Mouse (Mus musculus): Measurements from ENCODE around the gene Carns1. TPM values are rescaled to one million over a fixed set of nuclear protein-coding genes. Genes with fewer than 3 reads are reported as not detected.

Carns1 gene
- polyA plus RNA-seq, 1 experiment, result not detected

DNA sequence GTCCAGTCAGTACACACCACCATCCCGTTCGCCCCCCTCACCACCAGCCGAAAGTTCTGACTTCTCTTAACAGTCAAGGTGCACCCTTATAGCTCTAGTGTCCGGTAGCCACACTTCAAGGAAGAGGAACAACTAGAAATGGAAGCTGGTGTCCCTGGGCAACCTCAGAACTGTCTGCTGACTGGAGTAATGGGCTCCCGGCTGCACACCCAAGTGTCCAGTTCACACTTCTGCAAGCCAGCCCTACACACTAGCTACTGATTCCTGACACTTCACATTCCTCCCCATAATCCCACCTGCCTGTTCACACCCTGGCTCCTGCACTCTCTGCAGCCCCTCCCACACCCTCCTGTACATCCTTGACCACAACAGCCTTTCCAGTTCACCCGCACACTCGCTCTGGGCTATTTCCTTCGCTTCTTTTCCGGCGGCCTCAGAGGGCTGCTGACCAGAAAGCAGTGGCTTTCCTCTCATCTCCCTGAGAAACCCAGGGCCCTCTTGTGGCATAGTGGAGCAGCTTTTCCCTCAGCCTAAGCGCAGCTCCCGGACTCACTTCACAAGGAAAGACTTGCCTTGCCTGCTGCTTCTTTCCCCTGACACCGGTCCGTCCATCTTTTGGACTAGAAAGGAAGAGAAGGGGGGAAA, 40.9 kb upstream of the Carns1 start:
- H3K27me3 ChIP-seq (ENCODE audit: control insufficient read depth), result peaks cover 100% of the 10 kb centered on the region

DNA sequence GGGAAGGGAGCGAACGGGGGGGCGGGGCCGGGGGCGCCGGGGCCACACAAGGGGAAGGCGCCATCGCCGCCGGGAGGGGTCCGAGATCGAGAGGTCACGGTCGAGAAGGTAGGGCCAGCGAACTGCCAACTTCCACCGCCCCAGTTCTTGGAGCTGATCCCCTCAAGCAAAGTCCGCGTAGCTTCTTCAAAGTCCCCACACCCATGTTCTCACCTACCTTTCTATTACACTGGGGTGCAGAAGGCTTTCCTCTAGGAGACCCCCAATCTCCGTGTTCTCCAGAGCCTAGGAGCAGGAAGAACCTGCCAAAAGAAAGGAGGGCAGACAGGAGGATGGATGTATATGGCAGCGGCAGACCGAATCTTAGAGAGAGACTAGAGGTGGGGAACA, 40.2 kb upstream of the Carns1 start:
- Histone ChIP-seq H3K4me1 (ENCODE audit: control insufficient read depth) (peaks cover 13% of the 10 kb centered on the region), H3K36me3 (ENCODE audit: control insufficient read depth) (no peaks in the 10 kb centered on the region), H3K9me3 (ENCODE audit: control insufficient read depth, low read length) (peaks cover 7% of the 10 kb centered on the region; the same call in 1 of the 2 replicates), H3K4me3 (replicated peaks) (no peak overlapping the region), H3K27me3 (ENCODE audit: control insufficient read depth) (peaks cover 100% of the 10 kb centered on the region)
- no peak for TF ChIP-seq GATA1 (IDR thresholded peaks at IDR 0.05; ENCODE audit: low read length)
- no peak for TF ChIP-seq TAL1 (IDR thresholded peaks at IDR 0.05; ENCODE audit: low read length)

More for the DNA sequence above, 40.9 kb upstream of the Carns1 start:
- H3K4me3 ChIP-seq (replicated peaks), result no peak overlapping the region
- no peaks in the 10 kb centered on the region for H3K36me3 ChIP-seq (ENCODE audit: control insufficient read depth)
- TF ChIP-seq TAL1 (IDR thresholded peaks at IDR 0.05; ENCODE audit: low read length), result no peak
- H3K9me3 ChIP-seq (ENCODE audit: control insufficient read depth, low read length), result peaks cover 7% of the 10 kb centered on the region; the same call in 1 of the 2 replicates
- H3K4me1 ChIP-seq (ENCODE audit: control insufficient read depth), result peaks cover 20% of the 10 kb centered on the region

DNA sequence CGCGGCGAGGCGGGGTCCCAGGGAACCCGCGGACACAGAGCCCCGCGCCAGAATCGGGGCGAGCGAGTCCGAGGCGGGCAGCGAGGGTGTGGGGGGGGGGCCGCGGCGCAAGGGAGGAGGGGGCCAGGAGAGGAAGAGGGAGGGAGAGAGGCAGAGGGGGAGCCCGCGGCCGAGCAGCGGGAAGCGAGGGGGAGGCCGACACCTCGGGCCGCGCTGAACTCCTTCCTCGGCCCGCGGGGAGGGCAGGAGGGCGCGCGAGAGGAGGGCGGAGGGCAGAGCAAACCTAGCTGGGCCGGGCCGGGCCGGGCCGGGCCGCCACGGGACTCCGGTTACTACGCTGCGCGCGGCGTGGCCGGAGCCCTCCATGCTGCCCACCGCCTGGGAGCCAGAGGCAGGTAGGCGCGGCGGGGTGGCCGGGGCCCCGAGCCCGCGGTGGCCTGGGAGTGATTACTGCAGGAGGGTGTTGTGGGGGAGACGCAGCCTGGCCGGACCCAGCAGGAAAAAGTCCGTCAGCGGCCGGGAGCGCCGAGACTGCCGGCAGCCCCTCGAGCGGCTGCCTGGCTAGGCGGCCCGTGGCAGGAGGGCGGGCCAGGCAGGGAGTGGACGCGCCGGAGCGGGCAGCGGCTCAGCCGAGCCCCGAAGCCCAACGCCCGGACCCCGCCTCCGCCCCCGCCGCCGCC, 39.6 kb upstream of the Carns1 start:
- TF ChIP-seq GATA1 (IDR thresholded peaks at IDR 0.05; ENCODE audit: low read length) (no peak), TAL1 (IDR thresholded peaks at IDR 0.05; ENCODE audit: low read length) (no peak)
- H3K4me1 ChIP-seq (ENCODE audit: control insufficient read depth), result peaks cover 8% of the 10 kb centered on the region
- peak overlapping the region; percentile 46 for H3K4me3 ChIP-seq (replicated peaks)
- peaks cover 100% of the 10 kb centered on the region for H3K27me3 ChIP-seq (ENCODE audit: control insufficient read depth)
- H3K9me3 ChIP-seq (ENCODE audit: control insufficient read depth, low read length), result peaks cover 7% of the 10 kb centered on the region; the same call in 1 of the 2 replicates
- H3K36me3 ChIP-seq (ENCODE audit: control insufficient read depth), result no peaks in the 10 kb centered on the region

DNA sequence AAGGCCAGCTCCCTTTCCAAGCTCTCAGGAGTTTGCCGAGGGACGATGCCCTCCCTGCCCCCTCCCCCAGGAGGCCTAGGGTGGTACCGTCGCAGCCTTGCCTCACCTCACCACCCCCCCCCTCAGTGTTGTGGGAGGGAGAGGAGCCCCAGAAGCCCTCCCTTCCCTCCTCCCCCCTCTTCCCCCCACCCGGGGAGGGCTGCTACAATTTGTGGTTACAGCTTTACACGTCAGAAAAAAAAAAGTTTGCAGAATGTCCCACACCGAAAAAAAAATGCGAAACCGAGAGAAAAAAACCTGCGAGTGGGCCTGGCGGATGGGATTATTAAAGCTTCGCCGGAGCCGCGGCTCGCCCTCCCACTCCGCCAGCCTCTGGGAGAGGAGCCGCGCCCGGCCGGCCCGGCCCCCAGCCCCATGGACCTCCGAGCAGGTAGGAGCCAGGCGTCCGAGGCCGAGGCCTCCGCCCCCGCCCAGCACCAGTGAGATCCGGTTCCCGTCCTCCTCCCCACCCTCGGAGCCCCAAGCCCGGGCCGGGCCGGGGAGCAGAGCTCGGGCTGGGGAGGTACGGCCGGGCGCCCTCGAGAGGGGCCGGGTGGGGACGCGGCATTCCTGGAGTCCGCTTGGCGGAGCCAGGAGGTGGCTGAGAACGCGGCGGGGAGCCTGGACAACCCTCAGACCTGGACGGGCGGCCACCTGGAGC, 38.9 kb upstream of the Carns1 start, which contains the start of the genes Clcf1 and AC109138.7:
Gene Clcf1, plus strand, starts transcription at position 168 of the 700 bp plus-strand sequence.
Gene AC109138.7, plus strand, starts transcription at position 287 of the 700 bp plus-strand sequence.
- H3K4me1 ChIP-seq (ENCODE audit: control insufficient read depth), result peaks cover 7% of the 10 kb centered on the region
- peaks cover 97% of the 10 kb centered on the region for H3K27me3 ChIP-seq (ENCODE audit: control insufficient read depth)
- TF ChIP-seq TAL1 (IDR thresholded peaks at IDR 0.05; ENCODE audit: low read length) (no peak), GATA1 (IDR thresholded peaks at IDR 0.05; ENCODE audit: low read length) (no peak)
- peaks cover 7% of the 10 kb centered on the region; the same call in 1 of the 2 replicates for H3K9me3 ChIP-seq (ENCODE audit: control insufficient read depth, low read length)
- no peaks in the 10 kb centered on the region for H3K36me3 ChIP-seq (ENCODE audit: control insufficient read depth)
- H3K4me3 ChIP-seq (replicated peaks), result peak within 1 kb of the TSS; percentile 46

DNA sequence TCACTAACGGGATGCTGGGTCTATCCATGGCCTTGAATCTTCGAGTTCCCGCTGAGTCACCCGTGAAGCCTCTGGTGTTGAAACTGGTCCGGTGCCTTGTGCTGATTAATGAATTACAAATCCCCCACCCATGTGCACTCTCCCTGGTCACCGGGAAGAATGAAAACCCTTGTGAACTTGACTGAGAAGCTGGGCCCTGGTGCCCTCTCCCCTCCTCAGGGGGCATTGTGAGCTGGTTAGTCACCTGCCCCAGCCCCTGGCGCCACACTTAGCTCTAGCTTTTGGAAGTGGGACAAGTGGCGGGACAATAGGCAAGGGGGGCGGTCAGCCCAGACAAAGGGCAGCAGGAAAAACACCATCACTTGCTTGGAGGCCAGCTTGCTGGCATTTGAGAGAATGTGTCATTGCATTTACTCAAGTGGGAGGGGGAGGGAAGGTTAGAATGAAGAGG, 38.3 kb upstream of the Carns1 start:
- H3K4me3 ChIP-seq (replicated peaks), result peak overlapping the region; percentile 4
- peaks cover 13% of the 10 kb centered on the region for H3K4me1 ChIP-seq (ENCODE audit: control insufficient read depth)
- no peaks in the 10 kb centered on the region for H3K36me3 ChIP-seq (ENCODE audit: control insufficient read depth)
- H3K27me3 ChIP-seq (ENCODE audit: control insufficient read depth), result peaks cover 97% of the 10 kb centered on the region
- TF ChIP-seq TAL1 (IDR thresholded peaks at IDR 0.05; ENCODE audit: low read length), result no peak
- no peak for TF ChIP-seq GATA1 (IDR thresholded peaks at IDR 0.05; ENCODE audit: low read length)
- H3K9me3 ChIP-seq (ENCODE audit: control insufficient read depth, low read length), result peaks cover 7% of the 10 kb centered on the region; the same call in 1 of the 2 replicates

DNA sequence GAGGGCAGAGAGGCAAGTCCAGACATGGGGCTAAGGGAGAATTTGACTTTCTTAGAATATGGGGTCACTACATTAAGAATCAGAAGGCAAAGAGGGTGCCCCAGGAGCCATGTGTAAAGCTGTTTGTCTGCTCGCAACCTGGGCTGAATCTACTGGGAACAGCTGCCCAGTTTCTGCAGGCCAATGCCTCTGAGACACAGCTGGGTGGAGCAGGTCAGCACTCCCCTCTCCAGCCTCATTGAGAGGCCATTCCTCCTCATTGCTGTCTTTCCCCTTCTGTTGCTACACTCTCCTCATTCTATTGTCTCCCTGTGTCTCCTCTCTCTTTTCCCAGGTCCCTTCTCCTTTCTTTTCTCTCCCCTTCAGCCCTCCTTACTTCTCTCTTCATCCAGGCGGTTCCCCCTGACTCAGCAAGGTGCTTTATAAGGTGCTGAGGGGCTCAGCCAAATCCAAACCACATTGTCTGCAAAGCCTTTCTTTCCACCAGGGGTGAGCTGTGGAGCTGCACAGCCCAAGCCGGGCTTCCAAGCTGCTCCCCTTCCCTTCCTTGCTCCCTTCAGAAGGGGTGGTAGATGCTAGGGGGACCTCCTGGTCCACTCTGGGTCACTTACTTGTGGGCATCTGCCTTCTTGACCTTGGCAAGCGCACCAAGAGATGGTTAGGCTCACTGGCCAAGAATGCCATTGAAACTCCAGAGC, 36.8 kb upstream of the Carns1 start:
- H3K9me3 ChIP-seq (ENCODE audit: control insufficient read depth, low read length), result peaks cover 7% of the 10 kb centered on the region; the same call in 1 of the 2 replicates
- TF ChIP-seq TAL1 (IDR thresholded peaks at IDR 0.05; ENCODE audit: low read length) (no peak), GATA1 (IDR thresholded peaks at IDR 0.05; ENCODE audit: low read length) (no peak)
- H3K27me3 ChIP-seq (ENCODE audit: control insufficient read depth), result peaks cover 92% of the 10 kb centered on the region
- no peak overlapping the region for H3K4me3 ChIP-seq (replicated peaks)
- peaks cover 15% of the 10 kb centered on the region for H3K4me1 ChIP-seq (ENCODE audit: control insufficient read depth)
- H3K36me3 ChIP-seq (ENCODE audit: control insufficient read depth), result no peaks in the 10 kb centered on the region

DNA sequence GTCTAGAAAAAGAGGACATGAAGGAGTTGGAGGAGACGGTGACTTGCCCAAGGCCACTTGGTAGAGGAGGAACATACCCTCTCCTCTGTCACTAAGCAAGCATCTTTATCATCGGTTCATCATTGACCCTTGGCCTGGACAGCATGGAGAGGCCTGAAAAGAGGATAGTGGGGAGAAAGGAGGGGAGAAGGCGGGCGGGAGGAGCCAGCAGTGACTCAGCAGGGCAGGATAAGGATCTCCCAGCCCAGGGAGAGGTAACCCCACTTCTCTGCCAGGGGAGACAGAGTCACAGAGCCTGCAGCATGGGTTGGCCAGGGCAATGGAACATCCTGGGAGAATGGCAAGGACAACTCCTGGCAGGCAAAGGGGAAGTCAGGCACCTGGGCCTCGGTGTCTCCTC, 33.3 kb upstream of the Carns1 start:
- H3K36me3 ChIP-seq (ENCODE audit: control insufficient read depth), result no peaks in the 10 kb centered on the region
- no peaks in the 10 kb centered on the region; the same call in 1 of the 2 replicates for H3K9me3 ChIP-seq (ENCODE audit: control insufficient read depth, low read length)
- H3K4me1 ChIP-seq (ENCODE audit: control insufficient read depth), result peaks cover 8% of the 10 kb centered on the region
- peaks cover 91% of the 10 kb centered on the region for H3K27me3 ChIP-seq (ENCODE audit: control insufficient read depth)
- no peak for TF ChIP-seq GATA1 (IDR thresholded peaks at IDR 0.05; ENCODE audit: low read length)
- TF ChIP-seq TAL1 (IDR thresholded peaks at IDR 0.05; ENCODE audit: low read length), result no peak
- no peak overlapping the region for H3K4me3 ChIP-seq (replicated peaks)

DNA sequence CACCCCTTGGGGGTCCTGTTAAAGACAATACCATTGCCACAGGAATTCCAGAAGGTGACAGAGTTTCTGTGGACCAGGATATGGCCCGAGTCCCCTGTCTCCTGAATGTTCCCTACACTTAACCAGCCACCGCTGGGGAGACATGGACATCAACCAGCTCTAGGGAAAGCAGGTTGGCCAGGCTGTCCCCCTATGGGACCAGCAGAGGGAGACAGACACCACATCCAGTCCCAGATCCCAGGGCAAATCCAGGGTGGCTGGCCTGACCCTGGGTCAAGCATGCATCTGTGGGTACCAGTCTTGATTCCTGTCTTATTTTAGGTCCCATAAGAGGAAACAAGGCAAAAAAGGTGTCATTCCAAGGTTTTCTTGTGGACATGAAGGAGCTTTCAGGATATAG, 31.7 kb upstream of the Carns1 start:
- H3K4me1 ChIP-seq (ENCODE audit: control insufficient read depth), result peaks cover 18% of the 10 kb centered on the region
- H3K4me3 ChIP-seq (replicated peaks), result no peak overlapping the region
- no peaks in the 10 kb centered on the region for H3K9me3 ChIP-seq (ENCODE audit: control insufficient read depth, low read length)
- peaks cover 90% of the 10 kb centered on the region for H3K27me3 ChIP-seq (ENCODE audit: control insufficient read depth)
- no peaks in the 10 kb centered on the region for H3K36me3 ChIP-seq (ENCODE audit: control insufficient read depth)
- no peak for TF ChIP-seq TAL1 (IDR thresholded peaks at IDR 0.05; ENCODE audit: low read length)
- no peak for TF ChIP-seq GATA1 (IDR thresholded peaks at IDR 0.05; ENCODE audit: low read length)

All from erythroblast, embryonic 14.5 days (primary cell).